Mouse (Mus musculus) liver, adult 2 months (tissue): Measurements from ENCODE around the gene Isoc2b. TPM values are rescaled to one million over a fixed set of nuclear protein-coding genes. Genes with fewer than 3 reads are reported as not detected.
A peak's percentile ranks its signal among the peaks of the same experiment; 100 is the strongest.

Experiments used
- DNase-seq: peaks from one replicate; pipeline ENCODE4 v3.0.0-alpha.2; 2011; ENCODE audit warnings: low read depth, low spot score; ENCODE audit errors: extremely low read depth
- H3K27ac ChIP-seq: fragments of 200-500 bp; replicated peaks from 2 replicates; pipeline ENCODE4 v1.5.1; 2012; ENCODE audit warnings: low read depth, mild to moderate bottlenecking, control low read depth, inconsistent platforms, low read length; ENCODE audit not compliant: insufficient read depth
- H3K27me3 ChIP-seq: fragments of 200-500 bp; 2 replicates; pipeline ENCODE4 v1.6.1; 2012; ENCODE audit warnings: mild to moderate bottlenecking, moderate library complexity, low read length, inconsistent platforms; ENCODE audit not compliant: control insufficient read depth, insufficient read depth
- H3K36me3 ChIP-seq: fragments of 200-500 bp; 2 replicates; pipeline ENCODE4 v1.6.1; 2012; ENCODE audit warnings: low read length, inconsistent platforms; ENCODE audit not compliant: control insufficient read depth, insufficient read depth
- H3K4me1 ChIP-seq: fragments of 200-500 bp; 2 replicates; pipeline ENCODE4 v1.6.1; 2011; ENCODE audit warnings: low read length; ENCODE audit not compliant: control insufficient read depth, insufficient read depth
- H3K4me3 ChIP-seq: fragments of 200-500 bp; 2 replicates; pipeline ENCODE4 v1.5.1; 2011; ENCODE audit warnings: low read depth, mild to moderate bottlenecking, control low read depth, low read length, moderate library complexity; ENCODE audit not compliant: insufficient read depth
- H3K79me2 ChIP-seq: fragments of 200-500 bp; 2 replicates; pipeline ENCODE4 v1.6.1; 2012; ENCODE audit warnings: inconsistent platforms, mild to moderate bottlenecking, low read length, moderate library complexity; ENCODE audit not compliant: control insufficient read depth, insufficient read depth
- H3K9ac ChIP-seq: fragments of 200-500 bp; 2 replicates; pipeline ENCODE4 v1.6.1; 2012; ENCODE audit warnings: low read depth, mild to moderate bottlenecking, control low read depth, inconsistent platforms, low read length
- CTCF ChIP-seq: fragments of 200-500 bp; IDR thresholded peaks from 2 replicates; pipeline ENCODE4 v1.5.1; 2011; ENCODE audit warnings: low read depth, low read length, control low read depth
- POLR2A ChIP-seq: fragments of 200-500 bp; IDR thresholded peaks from 2 replicates; pipeline ENCODE4 v1.6.1; 2011; ENCODE audit warnings: low read length, control low read depth; ENCODE audit not compliant: insufficient read depth; ENCODE audit errors: extremely low read depth
- WGBS: fragments of 180-500 bp; shearing (Covaris S2); methylation state at CpG from one replicate; pipeline ENCODE4 v1.1.7; 2018; 5-methylcytosine and 5-hydroxymethylcytosine counted together
- polyA plus RNA-seq: library from polyadenylated mRNA; depleted of rRNA; stranded (reverse); fragments of >200 nt; gene quantifications from 2 replicates; pipeline ENCODE4 v1.2.3, GENCODE M21; 2012; rRNA removed
- total RNA-seq: library from RNA; depleted of rRNA; stranded (reverse); fragments of >200 nt; gene quantifications from 2 replicates; pipeline ENCODE4 v1.2.3, GENCODE M21; 2014; rRNA removed

Gene Isoc2b
- total and polyA plus RNA-seq, 2 experiments = 34.6 to 40.2 TPM

- Histone ChIP-seq H3K9ac (no peak overlapping the region), H3K4me3 (no peak overlapping the region), H3K4me1 (peaks cover 10% of the 10 kb centered on the region), H3K27ac (no peak overlapping the region), H3K79me2 (peaks cover 8% of the 10 kb centered on the region; the same call in 1 of the 2 replicates), H3K36me3 (peaks cover 35% of the 10 kb centered on the region), H3K27me3 (no peaks in the 10 kb centered on the region)
- TF ChIP-seq POLR2A = no peak
- peak; percentile 36; the same call in 1 of the 2 replicates for TF ChIP-seq CTCF
- peak; percentile 53 for DNase-seq
- WGBS = 89% methylated on average over 7 of the region's 7 CpGs
Measured at GRCm38 (mm10) chr7:4806716-4807115, 63.3 kb downstream of the Isoc2b start.

GRCm38 (mm10) chr7:4802247-4802646 is 67.8 kb downstream of the Isoc2b start:
- no peaks in the 10 kb centered on the region for H3K79me2 ChIP-seq
- TF ChIP-seq POLR2A = no peak
- no peak for TF ChIP-seq CTCF
- DNase-seq = no peak
- H3K4me1 ChIP-seq = no peaks in the 10 kb centered on the region
- H3K4me3 ChIP-seq = no peak overlapping the region
- no peaks in the 10 kb centered on the region for H3K27me3 ChIP-seq
- no peak overlapping the region for H3K27ac ChIP-seq
- H3K9ac ChIP-seq = no peak overlapping the region
- H3K36me3 ChIP-seq = peaks cover 18% of the 10 kb centered on the region

- Histone ChIP-seq H3K9ac (no peak overlapping the region), H3K27ac (no peak overlapping the region)
Measured at GRCm38 (mm10) chr7:4795767-4796433, 74.2 kb downstream of the Isoc2b start.

More at GRCm38 (mm10) chr7:4795767-4796433, 74.2 kb downstream of the Isoc2b start:
- Histone ChIP-seq H3K79me2 (0 out of 2 replicates have a peak, but pooled peaks cover 4% of the 10 kb centered on the region), H3K36me3 (peaks cover 12% of the 10 kb centered on the region; the same call in 1 of the 2 replicates), H3K4me1 (peaks cover 5% of the 10 kb centered on the region; the same call in 1 of the 2 replicates), H3K4me3 (no peak overlapping the region), H3K27me3 (no peaks in the 10 kb centered on the region)
- no peak for TF ChIP-seq POLR2A
- TF ChIP-seq CTCF = peak; percentile 61
- 67% methylated on average over 7 of the region's 7 CpGs for WGBS
- peak; percentile 61 for DNase-seq

Other genes with a start within 250 kb of the Isoc2b start
Only the 30 nearest of the 33 such genes appear.
- gene Hspbp1, start 185.2 kb downstream of the Isoc2b start, total RNA-seq = 18.2 and 25.5 TPM in 2 replicates
- gene Hspbp1, start 185.2 kb downstream of the Isoc2b start, polyA plus RNA-seq = 27.3 and 30.6 TPM in 2 replicates
- 0.07 and 0.09 TPM in 2 replicates for gene Brsk1, start 179.7 kb downstream of the Isoc2b start, total RNA-seq
- 0.27 and 0.40 TPM in 2 replicates for gene Brsk1, start 179.7 kb downstream of the Isoc2b start, polyA plus RNA-seq
- gene Tmem150b, start 145.0 kb downstream of the Isoc2b start, total RNA-seq = 0.07 and 0.28 TPM in 2 replicates
- 0.19 and 0.44 TPM in 2 replicates for gene Tmem150b, start 145.0 kb downstream of the Isoc2b start, polyA plus RNA-seq
- gene Kmt5c, start 130.1 kb downstream of the Isoc2b start, total RNA-seq = 7.8 and 9.5 TPM in 2 replicates
- 23.5 and 35.1 TPM in 2 replicates for gene Kmt5c, start 130.1 kb downstream of the Isoc2b start, polyA plus RNA-seq
- not detected in 2 replicates for gene Cox6b2, start 117.2 kb downstream of the Isoc2b start, total RNA-seq
- 0.67 and 1.3 TPM in 2 replicates for gene Cox6b2, start 117.2 kb downstream of the Isoc2b start, polyA plus RNA-seq
- gene Fam71e2, start 99.0 kb downstream of the Isoc2b start, total RNA-seq = not detected in 2 replicates
- gene Fam71e2, start 99.0 kb downstream of the Isoc2b start, polyA plus RNA-seq = not detected in 2 replicates
- not detected in 2 replicates for gene Il11, start 87.4 kb downstream of the Isoc2b start, total RNA-seq
- 0.09 TPM in 1 of 2 replicates, not detected in the other for gene Il11, start 87.4 kb downstream of the Isoc2b start, polyA plus RNA-seq
- not detected in 2 replicates for gene Tmem190, start 87.3 kb downstream of the Isoc2b start, total RNA-seq
- gene Tmem190, start 87.3 kb downstream of the Isoc2b start, polyA plus RNA-seq = not detected in 2 replicates
- gene Tmem238, start 80.6 kb downstream of the Isoc2b start, total RNA-seq = 16.4 and 17.3 TPM in 2 replicates
- gene Tmem238, start 80.6 kb downstream of the Isoc2b start, polyA plus RNA-seq = 73.2 and 92.1 TPM in 2 replicates
- 58.4 and 69.2 TPM in 2 replicates for gene Rpl28, start 77.4 kb downstream of the Isoc2b start, total RNA-seq
- 211 and 226 TPM in 2 replicates for gene Rpl28, start 77.4 kb downstream of the Isoc2b start, polyA plus RNA-seq
- gene Ube2s, start 57.7 kb downstream of the Isoc2b start, total RNA-seq = 22.4 and 24.2 TPM in 2 replicates
- 45.9 and 74.3 TPM in 2 replicates for gene Ube2s, start 57.7 kb downstream of the Isoc2b start, polyA plus RNA-seq
- gene Shisa7, start 25.6 kb downstream of the Isoc2b start, total RNA-seq = under 0.01 TPM in 1 of 2 replicates, not detected in the other
- gene Shisa7, start 25.6 kb downstream of the Isoc2b start, polyA plus RNA-seq = 0.02 and 0.12 TPM in 2 replicates
- gene Isoc2a, start 6.9 kb upstream of the Isoc2b start, total RNA-seq = 54.3 and 63.5 TPM in 2 replicates
- 103 and 110 TPM in 2 replicates for gene Isoc2a, start 6.9 kb upstream of the Isoc2b start, polyA plus RNA-seq
- not detected in 2 replicates for gene Gm36210, start 36.3 kb upstream of the Isoc2b start, total RNA-seq
- 0.13 TPM in 1 of 2 replicates, not detected in the other for gene Gm36210, start 36.3 kb upstream of the Isoc2b start, polyA plus RNA-seq
- 0.55 and 0.74 TPM in 2 replicates for gene Zfp628, start 45.0 kb upstream of the Isoc2b start, total RNA-seq
- gene Zfp628, start 45.0 kb upstream of the Isoc2b start, polyA plus RNA-seq = 6.2 and 8.3 TPM in 2 replicates
- 0.20 and 0.28 TPM in 2 replicates for gene Nat14, start 51.8 kb upstream of the Isoc2b start, total RNA-seq
- gene Nat14, start 51.8 kb upstream of the Isoc2b start, polyA plus RNA-seq = 0.66 and 0.75 TPM in 2 replicates
- 0.07 and 0.18 TPM in 2 replicates for gene Ssc5d, start 55.5 kb upstream of the Isoc2b start, total RNA-seq
- gene Ssc5d, start 55.5 kb upstream of the Isoc2b start, polyA plus RNA-seq = 0.14 and 0.26 TPM in 2 replicates
- gene Sbk2, start 94.1 kb upstream of the Isoc2b start, total RNA-seq = not detected in 2 replicates
- gene Sbk2, start 94.1 kb upstream of the Isoc2b start, polyA plus RNA-seq = 0.12 TPM in 1 of 2 replicates, not detected in the other
- not detected in 2 replicates for gene Sbk3, start 100.9 kb upstream of the Isoc2b start, total RNA-seq
- not detected in 2 replicates for gene Sbk3, start 100.9 kb upstream of the Isoc2b start, polyA plus RNA-seq
- 1.2 TPM in 2 replicates for gene Zfp579, start 125.9 kb upstream of the Isoc2b start, total RNA-seq
- 10.8 and 13.0 TPM in 2 replicates for gene Zfp579, start 125.9 kb upstream of the Isoc2b start, polyA plus RNA-seq
- gene Zfp524, start 144.2 kb upstream of the Isoc2b start, total RNA-seq = 6.7 and 10.7 TPM in 2 replicates
- gene Zfp524, start 144.2 kb upstream of the Isoc2b start, polyA plus RNA-seq = 38.3 and 41.1 TPM in 2 replicates
- gene Fiz1, start 144.4 kb upstream of the Isoc2b start, total RNA-seq = 6.2 and 6.8 TPM in 2 replicates
- 18.0 and 19.3 TPM in 2 replicates for gene Fiz1, start 144.4 kb upstream of the Isoc2b start, polyA plus RNA-seq
- 0.55 and 1.1 TPM in 2 replicates for gene Gm44973, start 145.2 kb upstream of the Isoc2b start, total RNA-seq
- gene Gm44973, start 145.2 kb upstream of the Isoc2b start, polyA plus RNA-seq = not detected in 2 replicates
- 4.1 and 4.3 TPM in 2 replicates for gene Zfp865, start 150.1 kb upstream of the Isoc2b start, total RNA-seq
- 11.2 and 14.6 TPM in 2 replicates for gene Zfp865, start 150.1 kb upstream of the Isoc2b start, polyA plus RNA-seq
- 0.20 and 0.28 TPM in 2 replicates for gene Ccdc106, start 150.3 kb upstream of the Isoc2b start, total RNA-seq
- gene Ccdc106, start 150.3 kb upstream of the Isoc2b start, polyA plus RNA-seq = 0.30 and 0.35 TPM in 2 replicates
- 0.28 TPM in 1 of 2 replicates, not detected in the other for gene 4632433K11Rik, start 163.9 kb upstream of the Isoc2b start, total RNA-seq
- not detected in 2 replicates for gene 4632433K11Rik, start 163.9 kb upstream of the Isoc2b start, polyA plus RNA-seq
- gene Zfp784, start 168.2 kb upstream of the Isoc2b start, total RNA-seq = 2.4 and 2.8 TPM in 2 replicates
- 2.7 and 2.9 TPM in 2 replicates for gene Zfp784, start 168.2 kb upstream of the Isoc2b start, polyA plus RNA-seq
- 0.18 and 0.20 TPM in 2 replicates for gene Zfp580, start 181.3 kb upstream of the Isoc2b start, total RNA-seq
- gene Zfp580, start 181.3 kb upstream of the Isoc2b start, polyA plus RNA-seq = 1.9 and 2.2 TPM in 2 replicates
- 30.4 and 35.2 TPM in 2 replicates for gene U2af2, start 191.9 kb upstream of the Isoc2b start, total RNA-seq
- gene U2af2, start 191.9 kb upstream of the Isoc2b start, polyA plus RNA-seq = 70.6 and 90.4 TPM in 2 replicates
- gene Epn1, start 210.0 kb upstream of the Isoc2b start, total RNA-seq = 54.2 and 81.8 TPM in 2 replicates
- gene Epn1, start 210.0 kb upstream of the Isoc2b start, polyA plus RNA-seq = 203 and 212 TPM in 2 replicates